Mouse (Mus musculus) E14TG2a.4 (cell line): ENCODE results near the gene Rab21.

Source experiments
- CTCF ChIP-seq: conservative IDR thresholded peaks from 2 replicates; pipeline ENCODE4 v1.5.1; 2014; ENCODE audit warnings: low read length
- NANOG ChIP-seq: IDR thresholded peaks from 2 replicates; pipeline ENCODE4 v1.6.1; 2014; ENCODE audit warnings: borderline replicate concordance, low read length, mixed read lengths
- POU5F1 ChIP-seq: IDR thresholded peaks from 2 replicates; pipeline ENCODE4 v1.6.1; 2014; ENCODE audit warnings: low read length, borderline replicate concordance

- TF ChIP-seq CTCF (no peak), POU5F1 (no peak), NANOG (no peak)
Observed at GRCm38 (mm10) chr10:115328514-115328913, 13.1 kb upstream of the Rab21 start.
